Mouse (Mus musculus): ENCODE data around the gene Ano1. TPM values are rescaled to one million over a fixed set of nuclear protein-coding genes. Genes with fewer than 3 reads are reported as not detected.
A peak's percentile ranks its signal among the peaks of the same experiment; 100 is the strongest.

The Ano1 gene
- polyA plus RNA-seq, 1 experiment from 2014 or later: 48.8 TPM

DNA sequence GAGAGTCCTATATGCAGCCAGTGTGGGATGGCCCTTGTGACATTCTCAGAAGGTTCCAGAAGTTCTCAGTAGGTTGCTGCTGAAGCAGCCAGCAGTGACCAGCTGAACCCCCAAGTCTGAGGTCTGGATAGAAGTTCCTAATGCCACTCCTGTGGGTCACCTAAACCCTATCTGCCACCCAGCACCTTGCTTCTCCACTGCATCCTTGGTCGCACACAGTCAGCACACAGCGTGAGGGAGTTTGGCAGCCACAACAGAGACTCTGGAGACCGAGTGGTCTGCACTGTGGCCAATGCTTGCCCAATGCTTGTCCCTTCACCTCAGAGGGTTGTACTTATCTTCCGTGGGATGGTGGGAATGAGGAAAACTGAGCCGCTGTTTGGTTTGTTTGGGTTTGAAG lies 35.7 kb upstream of the Ano1 start:
- H3K4me2 ChIP-seq (replicated peaks; ENCODE audit: low read depth, low read length): no peak overlapping the region
- no peak overlapping the region for H3K4me3 ChIP-seq (ENCODE audit: low read length)
- no peaks in the 10 kb centered on the region for H3K36me3 ChIP-seq (ENCODE audit: control insufficient read depth, insufficient read depth, low read length)
- 81% methylated on average over 5 of the region's 5 CpGs for WGBS
- no peak overlapping the region for H3K27ac ChIP-seq (ENCODE audit: low read depth, low read length)
- ATAC-seq (ENCODE audit: low FRiP score, low TSS enrichment): no peak
- no peak overlapping the region for H3K9ac ChIP-seq (ENCODE audit: low read depth, low read length)
- H3K27me3 ChIP-seq (ENCODE audit: control insufficient read depth, insufficient read depth, low read length): no peaks in the 10 kb centered on the region
- H3K9me3 ChIP-seq (ENCODE audit: control insufficient read depth, low read length): no peaks in the 10 kb centered on the region
- no peaks in the 10 kb centered on the region for H3K4me1 ChIP-seq (ENCODE audit: control insufficient read depth, insufficient read depth, low read length)

GRCm38 (mm10) chr7:144786571-144786970 lies 34.8 kb upstream of the Ano1 start:
- no peak overlapping the region for H3K27ac ChIP-seq (ENCODE audit: low read depth, low read length)

DNA sequence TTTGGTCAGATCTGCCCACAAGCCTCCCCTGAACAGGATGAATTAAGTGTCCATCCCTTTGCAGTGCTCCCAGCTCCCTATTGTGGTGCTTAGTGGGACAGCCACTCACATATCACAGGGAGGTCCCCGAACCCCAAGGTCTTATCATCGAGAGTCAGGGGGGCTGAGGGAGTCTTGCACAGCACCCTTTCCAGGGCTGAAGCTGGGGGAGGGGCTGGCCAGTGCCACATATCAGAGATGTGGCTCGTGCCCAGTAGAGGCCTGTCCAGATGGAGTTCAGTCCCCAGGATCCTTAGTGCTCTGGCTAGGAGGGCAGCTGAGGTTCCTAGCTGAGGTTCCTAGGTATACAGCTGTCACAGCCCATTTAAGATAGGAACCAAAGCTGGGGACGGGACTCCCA lies 32.4 kb upstream of the Ano1 start:
- Histone ChIP-seq H3K9ac (ENCODE audit: low read depth, low read length) (no peak overlapping the region), H3K9me3 (ENCODE audit: control insufficient read depth, low read length) (no peaks in the 10 kb centered on the region), H3K36me3 (ENCODE audit: control insufficient read depth, insufficient read depth, low read length) (no peaks in the 10 kb centered on the region), H3K4me2 (replicated peaks; ENCODE audit: low read depth, low read length) (no peak overlapping the region), H3K27ac (ENCODE audit: low read depth, low read length) (no peak overlapping the region), H3K27me3 (ENCODE audit: control insufficient read depth, insufficient read depth, low read length) (no peaks in the 10 kb centered on the region), H3K4me3 (ENCODE audit: low read length) (no peak overlapping the region), H3K4me1 (ENCODE audit: control insufficient read depth, insufficient read depth, low read length) (no peaks in the 10 kb centered on the region)
- no peak for ATAC-seq (ENCODE audit: low FRiP score, low TSS enrichment)
- WGBS: 70% methylated on average over 4 of the region's 4 CpGs

More at GRCm38 (mm10) chr7:144786571-144786970, 34.8 kb upstream of the Ano1 start:
- Histone ChIP-seq H3K9ac (ENCODE audit: low read depth, low read length) (no peak overlapping the region), H3K9me3 (ENCODE audit: control insufficient read depth, low read length) (no peaks in the 10 kb centered on the region), H3K4me2 (replicated peaks; ENCODE audit: low read depth, low read length) (no peak overlapping the region), H3K36me3 (ENCODE audit: control insufficient read depth, insufficient read depth, low read length) (no peaks in the 10 kb centered on the region), H3K27me3 (ENCODE audit: control insufficient read depth, insufficient read depth, low read length) (no peaks in the 10 kb centered on the region), H3K4me3 (ENCODE audit: low read length) (no peak overlapping the region), H3K4me1 (ENCODE audit: control insufficient read depth, insufficient read depth, low read length) (no peaks in the 10 kb centered on the region)
- no peak for ATAC-seq (ENCODE audit: low FRiP score, low TSS enrichment)
- WGBS: 57% methylated on average over 3 of the region's 3 CpGs

DNA sequence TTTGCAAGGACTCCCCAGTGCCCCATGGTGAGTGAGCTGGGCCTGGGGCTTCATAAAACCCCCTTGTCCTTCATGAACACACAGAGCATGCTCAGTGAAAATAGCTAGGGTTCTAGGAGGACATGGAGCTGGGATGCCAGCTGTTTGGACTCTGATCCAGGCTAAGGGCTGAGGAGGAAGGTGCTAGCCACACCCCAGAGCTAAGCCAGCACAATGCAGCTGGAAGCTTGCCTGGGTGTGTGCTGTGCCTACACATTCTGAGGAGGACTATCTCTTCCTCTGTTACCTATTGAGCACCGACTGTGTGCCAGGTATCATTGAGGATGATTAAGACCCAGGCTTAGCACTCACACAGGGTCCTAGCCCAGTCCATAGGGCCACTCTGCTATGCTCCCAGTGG lies 30.6 kb upstream of the Ano1 start:
- Histone ChIP-seq H3K4me3 (ENCODE audit: low read length) (no peak overlapping the region), H3K9me3 (ENCODE audit: control insufficient read depth, low read length) (no peaks in the 10 kb centered on the region), H3K27ac (ENCODE audit: low read depth, low read length) (no peak overlapping the region), H3K4me1 (ENCODE audit: control insufficient read depth, insufficient read depth, low read length) (no peaks in the 10 kb centered on the region), H3K9ac (ENCODE audit: low read depth, low read length) (no peak overlapping the region), H3K36me3 (ENCODE audit: control insufficient read depth, insufficient read depth, low read length) (no peaks in the 10 kb centered on the region), H3K4me2 (replicated peaks; ENCODE audit: low read depth, low read length) (no peak overlapping the region), H3K27me3 (ENCODE audit: control insufficient read depth, insufficient read depth, low read length) (no peaks in the 10 kb centered on the region)
- ATAC-seq (ENCODE audit: low FRiP score, low TSS enrichment): no peak
- 73% methylated on average over 1 of the region's 1 CpGs for WGBS

- no peak; the same call in 1 of the 2 replicates for ATAC-seq (ENCODE audit: low FRiP score, low TSS enrichment)
- no peak overlapping the region for H3K27ac ChIP-seq (ENCODE audit: low read depth, low read length)
Observed at GRCm38 (mm10) chr7:144781337-144781736, 29.6 kb upstream of the Ano1 start.

GRCm38 (mm10) chr7:144780190-144780589 lies 28.4 kb upstream of the Ano1 start:
- no peak for ATAC-seq (ENCODE audit: low FRiP score, low TSS enrichment)
- 61% methylated on average over 8 of the region's 8 CpGs for WGBS
- Histone ChIP-seq H3K27ac (ENCODE audit: low read depth, low read length) (no peak overlapping the region), H3K4me1 (ENCODE audit: control insufficient read depth, insufficient read depth, low read length) (peaks cover 5% of the 10 kb centered on the region; the same call in 1 of the 2 replicates), H3K4me3 (ENCODE audit: low read length) (no peak overlapping the region), H3K27me3 (ENCODE audit: control insufficient read depth, insufficient read depth, low read length) (no peaks in the 10 kb centered on the region), H3K9ac (ENCODE audit: low read depth, low read length) (no peak overlapping the region), H3K9me3 (ENCODE audit: control insufficient read depth, low read length) (no peaks in the 10 kb centered on the region), H3K4me2 (replicated peaks; ENCODE audit: low read depth, low read length) (no peak overlapping the region), H3K36me3 (ENCODE audit: control insufficient read depth, insufficient read depth, low read length) (no peaks in the 10 kb centered on the region)

More at GRCm38 (mm10) chr7:144781337-144781736, 29.6 kb upstream of the Ano1 start:
- Histone ChIP-seq H3K27me3 (ENCODE audit: control insufficient read depth, insufficient read depth, low read length) (no peaks in the 10 kb centered on the region), H3K4me3 (ENCODE audit: low read length) (no peak overlapping the region), H3K4me2 (replicated peaks; ENCODE audit: low read depth, low read length) (no peak overlapping the region), H3K9me3 (ENCODE audit: control insufficient read depth, low read length) (no peaks in the 10 kb centered on the region), H3K9ac (ENCODE audit: low read depth, low read length) (no peak overlapping the region), H3K4me1 (ENCODE audit: control insufficient read depth, insufficient read depth, low read length) (no peaks in the 10 kb centered on the region), H3K36me3 (ENCODE audit: control insufficient read depth, insufficient read depth, low read length) (no peaks in the 10 kb centered on the region)
- 60% methylated on average over 4 of the region's 5 CpGs for WGBS

DNA sequence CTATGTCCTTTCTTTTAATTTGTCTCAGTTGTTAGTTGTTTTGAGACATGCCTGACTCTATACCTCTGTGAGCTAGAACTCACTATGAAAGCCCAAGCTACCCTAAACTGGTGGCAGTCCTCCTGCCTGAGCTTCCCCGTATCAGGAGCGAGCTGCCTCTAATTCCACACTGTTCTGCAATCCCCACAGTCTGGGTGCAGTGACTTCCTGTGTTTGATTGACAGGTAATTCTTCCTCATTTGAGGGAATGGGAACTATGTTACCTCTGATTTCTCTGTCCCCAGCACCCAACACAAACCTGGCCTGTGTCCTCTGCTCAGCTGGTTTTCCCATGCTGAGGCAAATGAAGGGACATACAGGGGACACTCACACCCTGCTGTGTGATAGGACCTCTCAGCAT lies 27.9 kb upstream of the Ano1 start:
- Histone ChIP-seq H3K9ac (ENCODE audit: low read depth, low read length) (no peak overlapping the region), H3K9me3 (ENCODE audit: control insufficient read depth, low read length) (no peaks in the 10 kb centered on the region), H3K27ac (ENCODE audit: low read depth, low read length) (no peak overlapping the region), H3K4me3 (ENCODE audit: low read length) (no peak overlapping the region), H3K4me1 (ENCODE audit: control insufficient read depth, insufficient read depth, low read length) (peaks cover 5% of the 10 kb centered on the region; the same call in 1 of the 2 replicates), H3K36me3 (ENCODE audit: control insufficient read depth, insufficient read depth, low read length) (no peaks in the 10 kb centered on the region), H3K27me3 (ENCODE audit: control insufficient read depth, insufficient read depth, low read length) (no peaks in the 10 kb centered on the region), H3K4me2 (replicated peaks; ENCODE audit: low read depth, low read length) (no peak overlapping the region)
- WGBS: 75% methylated on average over 2 of the region's 2 CpGs
- ATAC-seq (ENCODE audit: low FRiP score, low TSS enrichment): no peak

- Histone ChIP-seq H3K9ac (ENCODE audit: low read depth, low read length) (no peak overlapping the region), H3K9me3 (ENCODE audit: control insufficient read depth, low read length) (no peaks in the 10 kb centered on the region), H3K4me3 (ENCODE audit: low read length) (no peak overlapping the region), H3K27ac (ENCODE audit: low read depth, low read length) (no peak overlapping the region), H3K36me3 (ENCODE audit: control insufficient read depth, insufficient read depth, low read length) (no peaks in the 10 kb centered on the region), H3K4me2 (replicated peaks; ENCODE audit: low read depth, low read length) (no peak overlapping the region), H3K27me3 (ENCODE audit: control insufficient read depth, insufficient read depth, low read length) (no peaks in the 10 kb centered on the region), H3K4me1 (ENCODE audit: control insufficient read depth, insufficient read depth, low read length) (peaks cover 5% of the 10 kb centered on the region; the same call in 1 of the 2 replicates)
- 28% methylated on average over 4 of the region's 4 CpGs for WGBS
- ATAC-seq (ENCODE audit: low FRiP score, low TSS enrichment): no peak
Observed at GRCm38 (mm10) chr7:144777805-144778204, 26.0 kb upstream of the Ano1 start.

GRCm38 (mm10) chr7:144775804-144776447 lies 24.2 kb upstream of the Ano1 start:
- Histone ChIP-seq H3K27ac (ENCODE audit: low read depth, low read length) (no peak overlapping the region), H3K4me1 (ENCODE audit: control insufficient read depth, insufficient read depth, low read length) (peaks cover 5% of the 10 kb centered on the region; the same call in 1 of the 2 replicates), H3K9ac (ENCODE audit: low read depth, low read length) (no peak overlapping the region), H3K27me3 (ENCODE audit: control insufficient read depth, insufficient read depth, low read length) (no peaks in the 10 kb centered on the region), H3K9me3 (ENCODE audit: control insufficient read depth, low read length) (no peaks in the 10 kb centered on the region), H3K4me3 (ENCODE audit: low read length) (no peak overlapping the region), H3K4me2 (replicated peaks; ENCODE audit: low read depth, low read length) (no peak overlapping the region), H3K36me3 (ENCODE audit: control insufficient read depth, insufficient read depth, low read length) (no peaks in the 10 kb centered on the region)
- WGBS: 35% methylated on average over 6 of the region's 6 CpGs
- peak; percentile 80 for ATAC-seq (ENCODE audit: low FRiP score, low TSS enrichment)
